Mouse (Mus musculus) gonadal fat pad, adult 2 months (tissue): Measurements from ENCODE around the gene Ulk3. TPM values are rescaled to one million over a fixed set of nuclear protein-coding genes. Genes with fewer than 3 reads are reported as not detected.

ENCODE experiments used
- DNase-seq: peaks from one replicate; pipeline ENCODE4 v3.0.0-alpha.2; 2012; ENCODE audit warnings: low read depth
- polyA plus RNA-seq: library from polyadenylated mRNA; depleted of rRNA; stranded (reverse); fragments of >200 nt; gene quantifications from 2 replicates; pipeline ENCODE4 v1.2.3, GENCODE M21; 2012

Gene Ulk3
- polyA plus RNA-seq, 1 experiment, result 47.9 TPM

DNA sequence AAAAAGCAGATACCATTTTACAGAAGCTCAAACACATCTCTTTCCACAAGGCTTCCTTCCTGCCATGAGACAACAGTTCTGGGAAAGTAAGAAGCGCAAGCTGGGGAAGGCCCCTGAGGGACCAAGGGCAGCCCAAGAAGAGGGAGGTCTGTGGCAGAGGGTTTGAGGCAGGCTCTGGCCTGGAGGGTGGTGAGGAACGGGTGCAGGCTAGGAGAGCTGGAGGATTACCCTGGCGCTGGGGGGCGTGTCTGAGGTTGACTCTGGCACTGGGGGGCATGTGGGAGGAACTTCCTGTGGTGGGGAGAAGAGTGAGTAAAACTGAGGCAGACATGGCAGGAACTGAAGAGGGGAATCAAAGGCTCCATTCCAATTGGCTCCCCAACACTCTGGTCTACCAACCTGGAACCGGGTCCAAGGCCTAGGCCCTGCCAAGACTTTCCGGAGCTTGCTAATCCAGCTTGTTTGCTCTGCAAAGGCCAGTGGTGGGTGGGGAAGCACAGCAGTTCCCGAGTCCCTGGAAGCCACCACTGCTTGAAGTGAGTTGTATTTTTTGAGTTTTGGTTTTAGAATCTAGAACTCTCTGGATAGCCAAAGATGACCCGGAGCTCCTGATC is 28.4 kb downstream of the Ulk3 start:
- DNase-seq, result peak; percentile 31

DNA sequence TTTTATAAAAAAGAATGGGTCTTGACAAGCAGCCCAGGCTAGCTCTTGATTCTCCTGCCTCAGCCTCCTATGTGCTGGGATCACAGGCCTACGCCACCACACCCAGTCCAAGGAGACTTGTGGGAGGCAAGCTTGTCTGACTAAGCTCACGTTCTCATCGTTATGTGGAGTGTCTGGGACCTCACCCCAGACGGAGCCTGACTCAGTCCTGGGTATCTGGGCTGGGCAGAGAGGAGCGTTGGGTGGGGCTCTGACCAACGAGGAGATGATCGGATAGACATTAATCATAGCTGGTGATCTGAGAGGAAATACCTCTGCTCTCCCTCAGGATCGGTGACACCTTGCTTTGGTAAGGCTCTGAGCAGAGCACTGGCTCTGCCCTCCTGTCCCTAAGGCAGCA is 29.6 kb downstream of the Ulk3 start:
- DNase-seq, result no peak

DNA sequence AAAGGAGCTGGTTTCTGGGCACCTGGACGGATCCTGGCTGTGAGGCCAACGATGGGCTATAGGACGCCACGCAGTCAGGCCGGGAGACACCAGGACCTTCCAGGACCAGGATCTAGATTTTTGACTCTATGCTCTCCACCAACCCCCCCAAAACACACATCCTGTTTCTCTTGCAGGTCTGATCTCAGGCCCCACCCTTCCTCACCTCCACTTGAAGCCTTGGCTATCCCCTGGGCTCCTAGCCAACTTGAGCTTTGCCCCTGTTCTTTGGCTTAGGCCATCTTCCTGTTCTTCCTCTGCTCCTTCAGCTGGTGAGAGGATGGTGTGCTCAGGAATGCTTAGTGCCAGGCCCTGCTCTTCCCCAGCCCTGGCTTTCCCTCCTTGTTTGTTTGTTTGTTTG is 31.4 kb downstream of the Ulk3 start, which contains the start of gene Lman1l:
Gene Lman1l (minus strand): TSS at position 101 of the 400 bp plus-strand sequence.
- no peak for DNase-seq

DNA sequence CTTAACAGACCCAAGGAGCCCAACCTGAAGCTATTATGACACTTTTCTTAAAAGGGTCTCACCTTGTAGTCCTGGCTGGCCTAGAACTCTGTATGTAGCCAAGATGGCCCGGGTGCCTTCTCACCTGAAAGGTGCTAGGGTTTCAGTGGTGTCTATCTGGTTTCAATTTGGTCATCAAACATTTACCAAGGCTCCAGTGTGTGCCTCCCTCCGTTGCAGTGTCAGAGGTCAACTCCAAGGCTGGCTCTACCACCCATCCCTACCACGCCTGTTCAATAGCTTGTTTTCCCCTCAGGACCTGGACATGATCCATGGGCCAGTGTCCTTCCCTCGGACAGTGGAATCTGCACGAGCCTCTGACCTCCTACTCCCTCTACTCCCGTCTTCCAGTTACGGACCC is 35.0 kb downstream of the Ulk3 start:
- DNase-seq, result no peak

DNA sequence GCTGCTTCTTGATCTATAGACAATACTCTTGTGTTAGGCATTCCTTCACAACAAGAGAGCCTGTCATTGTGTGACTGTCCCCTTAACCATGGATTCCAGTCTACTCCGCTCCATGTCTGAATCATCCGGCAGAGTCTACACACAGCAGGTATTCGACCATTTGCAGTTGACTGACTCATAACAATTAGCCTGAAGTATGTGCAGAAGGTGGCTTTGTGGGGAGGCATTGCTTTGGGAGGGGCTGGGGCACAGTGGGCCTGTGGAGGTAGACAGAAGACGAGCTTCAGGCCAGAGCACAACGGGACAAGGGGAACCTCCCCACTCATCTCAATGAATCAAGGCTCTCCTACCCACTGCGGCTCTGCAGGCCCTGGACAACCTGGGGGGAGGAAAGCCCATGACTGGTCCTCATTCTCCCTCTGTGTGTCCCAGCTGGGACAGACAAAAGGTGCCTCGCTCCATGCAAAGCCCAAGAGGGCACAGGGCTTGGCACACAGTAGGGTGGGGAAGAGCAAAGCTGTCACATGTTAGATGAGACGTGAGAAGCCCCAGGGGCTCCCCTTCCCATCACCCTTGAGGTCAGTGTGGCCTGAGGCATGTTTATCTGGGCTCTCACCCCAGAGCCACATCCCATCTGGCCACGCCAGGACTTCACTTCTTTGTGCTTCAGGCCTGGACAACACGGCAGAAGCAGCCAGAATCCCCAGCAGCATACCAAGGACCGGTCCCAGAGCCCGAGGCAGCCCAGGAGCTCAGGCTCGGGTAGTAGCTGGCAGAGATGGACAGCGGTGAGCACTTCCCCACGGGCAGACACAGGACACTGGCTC is 36.6 kb downstream of the Ulk3 start:
- no peak for DNase-seq

DNA sequence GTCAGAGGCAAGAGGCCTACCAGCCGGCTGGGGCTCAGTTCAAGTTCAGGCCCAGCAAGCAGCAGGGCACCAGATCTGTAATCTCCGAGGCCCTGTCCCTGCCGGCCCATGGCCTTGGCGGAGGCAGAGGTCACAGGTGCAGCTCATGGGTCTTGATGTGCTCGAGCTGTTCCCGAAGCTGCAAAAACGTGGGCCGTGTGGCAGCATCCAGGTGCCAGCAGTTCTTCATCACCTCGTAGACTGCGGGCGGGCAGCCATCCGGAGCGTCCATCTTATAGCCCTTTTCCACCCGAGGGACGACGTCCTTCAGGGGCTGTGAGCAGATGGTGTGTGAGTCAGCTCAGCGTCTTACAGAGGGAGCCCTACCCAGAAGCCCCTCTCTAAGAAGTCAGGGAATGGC is 37.9 kb downstream of the Ulk3 start:
- no peak for DNase-seq

DNA sequence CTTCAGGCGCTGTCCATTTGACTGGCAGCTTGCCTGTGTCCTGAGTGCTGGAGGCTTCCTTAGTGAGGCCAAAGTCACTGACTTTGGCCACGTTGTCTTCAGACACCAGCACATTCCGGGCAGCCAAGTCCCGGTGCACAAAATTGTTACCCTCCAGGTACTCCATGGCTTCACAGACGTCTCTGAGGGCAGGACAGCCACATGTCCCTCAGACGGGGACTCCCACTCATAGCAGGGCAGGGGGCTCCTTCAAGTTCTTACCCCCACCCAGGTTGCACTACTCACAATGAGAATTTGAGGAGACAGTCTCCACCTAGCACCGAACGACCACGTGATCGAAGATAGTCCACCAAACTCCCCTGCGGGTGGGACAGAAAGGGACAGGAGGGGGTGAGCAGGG is 38.6 kb downstream of the Ulk3 start:
- no peak for DNase-seq

DNA sequence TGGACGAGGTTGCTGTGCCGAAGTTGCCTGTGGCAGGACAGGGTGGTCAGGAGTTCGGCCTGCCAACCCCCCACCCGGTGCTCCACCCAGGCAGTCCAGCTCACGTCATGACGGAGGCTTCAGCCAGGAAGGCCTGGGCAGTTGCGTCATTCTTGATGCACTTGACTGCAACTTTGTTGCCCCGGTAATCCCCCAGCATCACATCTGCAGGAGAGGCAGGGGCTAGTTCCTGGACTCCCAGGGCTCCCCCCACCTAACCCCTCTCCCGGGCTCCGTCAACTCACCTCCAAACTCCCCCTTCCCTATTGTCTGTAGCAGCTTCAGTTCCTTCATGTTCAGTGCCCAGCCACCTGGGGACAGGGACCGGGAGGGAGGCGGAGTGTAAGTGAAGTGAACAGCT is 39.5 kb downstream of the Ulk3 start:
- no peak for DNase-seq

DNA sequence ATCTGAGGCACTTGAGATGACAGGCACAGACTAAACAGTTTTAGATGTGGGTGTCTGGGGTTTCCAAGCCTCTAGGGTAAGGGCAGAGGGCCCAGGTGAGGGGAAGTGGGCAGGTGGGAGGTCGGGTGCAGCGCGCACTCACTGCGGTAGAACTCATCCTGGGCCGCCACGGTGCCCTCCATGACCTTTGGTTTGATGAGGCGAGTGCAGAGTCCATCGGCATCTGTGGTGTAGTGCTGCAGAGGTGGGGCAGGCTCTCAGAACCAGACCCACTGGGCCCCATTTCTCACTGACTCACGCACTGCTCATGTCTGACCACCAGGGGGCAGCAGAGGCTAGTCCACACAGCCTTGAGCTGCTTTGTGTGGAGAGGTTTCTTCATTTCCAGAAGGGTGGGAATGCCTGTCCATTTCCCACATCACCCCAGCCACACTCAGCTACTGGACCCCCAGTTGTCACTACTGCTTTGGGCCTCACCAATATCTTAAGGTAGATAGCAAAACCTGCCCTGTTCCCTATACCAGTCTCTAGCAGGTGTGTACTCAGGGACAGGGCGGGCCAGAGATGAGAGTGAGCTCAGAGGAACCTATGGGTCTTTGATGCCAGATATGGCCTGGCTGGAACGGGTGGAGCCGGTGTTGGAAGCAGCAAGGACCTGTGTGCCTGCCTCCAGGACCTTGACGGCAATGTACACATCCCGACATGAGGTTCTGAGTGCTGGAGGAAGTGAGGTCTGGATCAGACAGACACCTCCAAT is 40.0 kb downstream of the Ulk3 start:
- no peak for DNase-seq

DNA sequence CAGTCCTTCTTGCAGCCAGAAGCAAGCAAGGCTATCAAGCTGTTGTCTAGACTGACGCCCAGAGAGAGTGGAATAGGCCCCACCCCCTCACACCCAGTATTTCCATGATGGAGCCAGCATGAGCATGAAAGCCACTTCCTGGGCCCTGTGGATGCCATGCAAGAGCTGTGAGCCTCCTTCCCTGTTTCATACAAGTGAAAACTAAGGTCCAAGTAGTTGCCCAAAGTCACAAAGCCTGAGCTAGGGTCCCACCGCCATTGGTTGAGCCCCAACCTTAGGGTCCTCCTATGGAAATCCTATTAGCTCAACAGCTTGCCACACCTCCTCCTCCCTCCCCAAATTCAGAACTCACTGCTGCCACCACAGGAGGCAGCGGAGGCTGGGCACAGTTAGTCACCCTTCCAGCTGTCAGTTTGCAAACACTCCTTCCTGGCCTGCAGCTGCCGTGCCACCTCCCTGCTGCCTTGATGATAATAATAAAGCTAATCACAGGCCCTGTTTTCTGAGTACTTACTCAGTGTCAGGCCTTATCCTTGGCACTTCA is 44.3 kb downstream of the Ulk3 start:
- no peak for DNase-seq

DNA sequence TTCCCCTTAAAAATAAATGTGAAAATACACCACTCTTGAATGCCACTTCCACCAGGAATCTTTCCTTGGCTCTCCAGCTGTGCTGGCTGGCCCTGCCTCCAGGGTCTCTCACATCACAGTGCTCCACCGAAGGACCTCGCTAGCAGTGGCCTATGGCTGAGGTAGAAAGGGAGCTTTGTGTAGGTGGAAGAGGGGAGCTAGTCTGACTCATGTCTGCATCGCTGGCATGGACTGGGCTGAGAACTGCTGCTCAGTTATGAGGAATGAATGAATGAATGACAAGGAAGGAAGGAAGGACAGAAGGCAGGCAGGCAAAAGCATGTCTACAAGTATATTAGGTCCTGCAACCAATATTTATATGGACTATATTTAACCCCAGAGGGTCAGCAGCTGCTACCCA is 48.0 kb downstream of the Ulk3 start:
- no peak for DNase-seq

DNA sequence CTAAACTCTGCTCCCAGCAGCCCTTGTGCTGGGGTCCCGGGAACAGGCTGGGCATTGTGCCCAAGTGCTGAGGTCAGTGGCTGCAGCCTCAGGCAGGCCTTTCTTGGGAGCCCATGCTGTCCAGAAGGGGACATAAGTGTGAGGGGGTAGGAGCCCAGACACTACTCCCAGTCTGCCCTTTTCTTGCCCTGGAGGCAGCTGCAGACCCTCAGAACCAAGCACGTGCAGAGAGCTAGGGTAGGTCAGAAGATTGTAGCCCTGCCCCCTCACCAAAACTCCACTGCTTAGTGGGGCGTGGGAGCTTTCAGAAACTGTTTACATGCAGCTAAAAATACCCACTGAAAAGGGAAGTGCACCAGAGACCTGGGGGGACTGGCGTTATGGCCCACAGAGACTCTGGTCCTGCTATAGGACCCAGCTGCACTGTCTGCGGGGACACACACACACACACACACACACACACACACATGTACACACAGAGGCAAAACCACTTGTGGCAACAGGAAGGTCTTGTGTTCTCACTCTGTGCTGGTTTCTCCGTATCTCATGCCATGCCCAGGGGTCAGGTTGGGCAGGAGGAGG is 48.6 kb downstream of the Ulk3 start:
- DNase-seq, result no peak

DNA sequence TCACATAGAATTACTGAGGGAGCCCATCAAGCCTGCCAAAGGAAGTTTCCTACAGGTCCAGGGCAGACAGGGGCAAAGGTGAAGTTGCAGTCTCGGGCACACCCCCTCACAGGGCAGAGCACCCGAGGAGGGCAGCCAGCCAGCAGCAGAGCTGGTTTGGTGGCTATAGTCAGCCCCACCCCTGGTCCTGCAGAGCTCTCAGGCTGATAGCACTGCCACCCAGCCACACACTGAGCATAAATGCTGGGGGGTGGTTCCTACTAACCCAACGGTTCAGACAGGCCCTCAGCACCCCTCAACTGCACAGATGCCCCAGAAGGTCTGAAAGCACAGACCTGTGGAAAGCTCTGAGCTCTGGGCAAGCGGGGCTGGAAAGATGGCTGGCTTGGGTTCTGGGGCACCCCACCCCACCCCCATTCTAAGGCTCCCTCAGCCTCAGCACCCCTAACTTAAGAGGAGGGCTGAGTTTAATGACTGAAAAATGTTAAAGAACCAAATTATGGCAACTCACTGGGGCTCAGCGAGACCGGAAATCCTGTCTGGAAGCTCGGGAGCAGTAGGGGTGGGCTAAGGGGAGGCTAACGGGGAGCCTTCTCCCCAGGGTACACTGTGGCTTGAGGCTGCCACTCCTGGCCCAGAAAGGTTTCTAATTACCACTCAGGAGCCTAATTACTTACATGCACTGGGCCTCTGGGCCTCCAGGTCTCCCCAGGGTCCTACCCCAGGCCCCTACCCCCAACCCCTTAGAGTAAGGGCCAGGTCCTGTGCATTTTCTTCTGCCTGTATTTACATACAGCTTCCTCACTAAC is 49.6 kb downstream of the Ulk3 start:
- no peak for DNase-seq

DNA sequence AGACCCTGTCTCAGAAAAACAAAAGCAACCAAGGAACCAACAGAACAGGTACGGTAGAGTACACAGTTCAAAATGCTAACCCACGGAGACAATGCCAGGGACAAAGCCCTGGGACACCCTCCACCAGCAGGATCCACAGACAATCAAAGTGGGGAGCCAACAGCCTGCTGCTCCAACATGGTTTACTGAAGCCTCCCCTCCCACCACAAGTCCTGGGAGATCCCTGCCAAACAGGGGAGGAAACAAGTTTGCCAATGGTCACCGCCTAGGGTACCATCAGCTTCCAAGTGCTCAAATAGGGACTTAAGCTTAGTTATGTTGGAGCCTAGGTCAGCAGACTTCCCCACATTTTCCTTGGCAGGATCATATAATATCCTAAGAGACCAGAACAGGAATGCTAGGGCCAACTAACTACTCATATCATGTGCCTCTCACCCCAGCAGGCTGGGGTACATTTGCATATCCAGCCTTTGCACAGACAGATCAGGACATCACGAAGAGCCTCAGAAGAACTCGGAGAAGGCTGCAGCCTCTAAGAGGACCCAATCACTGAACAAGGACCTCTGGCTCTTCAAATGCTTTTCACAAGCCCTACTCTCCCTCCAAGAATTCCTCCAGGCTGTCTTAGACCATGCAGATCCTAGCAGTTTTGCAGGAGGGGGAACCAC is 50.5 kb downstream of the Ulk3 start:
- DNase-seq, result no peak

DNA sequence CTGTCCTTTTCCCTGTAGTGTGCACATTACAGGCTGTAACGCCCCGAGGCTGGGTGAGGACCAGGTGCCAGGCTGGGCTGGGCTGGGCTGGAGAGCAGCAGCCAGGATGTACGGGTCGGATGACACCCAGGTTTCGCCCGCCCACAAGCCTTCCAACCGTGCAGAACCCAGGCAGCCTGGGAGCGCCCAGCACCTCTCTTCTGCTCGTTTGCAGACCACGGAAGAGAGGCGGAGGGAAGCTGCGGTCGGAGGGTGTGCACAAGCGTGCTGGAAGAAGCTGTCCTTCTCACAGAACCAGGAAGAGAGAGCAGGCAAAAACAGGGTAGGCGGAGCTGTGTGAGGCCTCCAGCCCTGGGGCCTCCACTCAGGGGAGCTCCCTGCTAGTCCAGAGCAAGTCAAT is 51.1 kb downstream of the Ulk3 start:
- no peak for DNase-seq

DNA sequence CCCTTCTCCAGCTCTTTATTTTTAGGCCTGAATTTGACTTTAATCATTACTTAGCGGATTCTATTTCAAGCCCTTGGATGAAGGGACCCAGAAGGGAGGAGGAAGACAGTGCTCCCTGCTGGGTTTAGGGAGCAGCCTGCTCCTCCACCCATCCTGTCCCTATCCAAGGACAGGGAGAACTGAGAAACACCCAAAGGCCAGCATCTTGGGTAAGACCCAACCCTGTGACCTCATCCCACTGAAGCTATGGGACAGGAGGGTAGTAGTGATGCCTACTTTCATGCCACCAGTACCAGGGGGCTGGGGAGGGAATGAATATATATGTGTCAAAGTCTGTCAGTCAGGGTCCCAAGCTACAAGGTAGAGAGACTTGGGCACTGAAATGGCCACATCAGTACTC is 51.8 kb downstream of the Ulk3 start:
- DNase-seq, result no peak

DNA sequence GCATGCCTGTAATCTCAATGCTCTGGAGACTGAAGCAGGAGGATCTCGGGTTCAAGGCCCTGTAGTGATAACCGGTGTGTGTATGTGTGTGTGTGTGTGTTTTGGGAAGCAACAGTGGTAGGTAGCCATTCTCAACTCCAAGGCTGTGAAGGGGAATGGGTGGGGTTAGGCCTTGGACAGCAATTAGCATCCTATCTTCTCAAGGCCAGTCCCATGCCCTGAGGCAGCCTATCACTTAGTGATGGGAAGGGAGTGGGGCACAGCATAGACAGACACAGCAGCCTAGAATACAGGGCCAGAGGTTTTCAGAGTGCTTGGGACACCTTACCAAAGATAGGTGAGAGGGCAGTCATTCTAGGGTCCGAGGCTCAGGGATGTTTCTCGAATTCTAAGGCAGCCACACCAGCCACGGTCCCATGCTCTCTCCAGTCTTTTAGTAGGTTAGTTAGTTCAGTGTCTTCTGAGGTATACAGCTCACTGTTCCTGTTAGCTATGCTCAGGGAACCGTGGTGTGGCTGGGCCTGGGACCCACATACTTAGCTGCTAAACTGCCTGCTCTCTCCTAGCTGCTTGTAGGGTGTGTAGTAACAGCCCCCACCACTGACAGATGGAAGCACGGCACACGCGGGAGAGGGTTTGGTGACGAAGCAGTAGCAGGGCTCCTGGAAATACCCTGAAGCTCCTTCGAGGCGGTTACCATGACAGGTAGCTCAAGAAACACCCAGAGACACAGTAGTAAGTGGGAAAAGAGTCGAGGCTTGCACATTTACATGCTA is 52.7 kb downstream of the Ulk3 start:
- DNase-seq, result no peak

DNA sequence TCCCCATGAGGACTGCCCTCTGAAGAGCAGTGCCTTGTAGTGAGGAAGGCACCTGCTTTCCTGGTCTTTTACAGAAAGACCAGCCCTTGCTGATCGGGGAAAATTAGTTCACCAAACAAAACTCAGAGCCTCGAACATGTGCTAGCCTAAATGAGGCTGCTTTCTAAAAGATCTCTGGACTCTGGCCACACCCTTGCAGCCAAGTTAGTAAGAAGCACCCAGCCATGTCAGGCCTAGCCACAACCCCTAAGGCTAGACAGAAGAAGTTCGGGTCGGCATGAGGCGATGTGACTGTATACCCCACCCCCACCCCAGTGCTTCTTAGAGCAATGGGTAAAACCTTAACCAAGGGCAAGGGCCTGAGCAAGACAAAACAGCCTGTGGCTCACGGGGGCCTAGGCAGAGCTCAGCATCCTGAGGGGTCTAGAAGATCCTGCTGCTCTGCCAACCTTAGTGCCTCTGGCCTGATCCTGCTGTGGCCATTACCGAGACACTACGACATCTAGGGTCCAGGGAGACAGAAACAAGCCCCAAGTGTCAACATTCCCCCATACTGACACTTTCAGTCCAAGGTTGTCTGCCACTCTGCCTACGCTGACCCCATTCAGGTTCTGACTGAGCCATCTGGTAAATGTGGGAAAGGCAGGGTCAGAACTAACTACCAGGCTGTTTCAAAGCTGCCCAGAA is 54.1 kb downstream of the Ulk3 start:
- no peak for DNase-seq

DNA sequence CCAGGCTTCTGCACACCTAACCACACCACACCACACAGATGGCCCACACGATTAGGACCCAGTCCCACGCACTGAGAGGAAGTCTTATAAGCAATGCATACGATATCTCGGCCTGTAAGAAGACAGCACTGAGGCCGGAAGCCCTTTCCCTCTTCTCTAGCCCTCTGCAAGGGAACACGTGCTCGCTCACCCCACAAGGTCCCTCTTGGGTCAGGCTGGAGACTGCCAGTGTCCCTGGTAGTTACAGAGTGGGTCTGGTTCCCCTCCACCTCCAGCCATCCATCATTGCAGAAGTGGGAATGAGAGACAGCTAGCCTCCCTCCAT is 54.6 kb downstream of the Ulk3 start:
- DNase-seq, result no peak
